Mouse (Mus musculus) liver, adult 2 months (tissue): ENCODE data around the gene Fbxo8.

Source experiments
- CTCF ChIP-seq: fragments of 200-500 bp; IDR thresholded peaks from 2 replicates; pipeline ENCODE4 v1.5.1; 2011; ENCODE audit warnings: low read depth, low read length, control low read depth
- POLR2A ChIP-seq: fragments of 200-500 bp; IDR thresholded peaks from 2 replicates; pipeline ENCODE4 v1.6.1; 2011; ENCODE audit warnings: low read length, control low read depth; ENCODE audit not compliant: insufficient read depth; ENCODE audit errors: extremely low read depth

GRCm38 (mm10) chr8:56621093-56621492 lies 70.2 kb downstream of the Fbxo8 start:
- no peak for TF ChIP-seq POLR2A
- no peak for TF ChIP-seq CTCF
